Mouse (Mus musculus): ENCODE data around the gene Ccdc77.
"Not testable (repeated sequence)": the region's sequence is repeated elsewhere in the genome, so short reads cannot be mapped to it uniquely, and the experiment has no call there.

The Ccdc77 gene

DNA sequence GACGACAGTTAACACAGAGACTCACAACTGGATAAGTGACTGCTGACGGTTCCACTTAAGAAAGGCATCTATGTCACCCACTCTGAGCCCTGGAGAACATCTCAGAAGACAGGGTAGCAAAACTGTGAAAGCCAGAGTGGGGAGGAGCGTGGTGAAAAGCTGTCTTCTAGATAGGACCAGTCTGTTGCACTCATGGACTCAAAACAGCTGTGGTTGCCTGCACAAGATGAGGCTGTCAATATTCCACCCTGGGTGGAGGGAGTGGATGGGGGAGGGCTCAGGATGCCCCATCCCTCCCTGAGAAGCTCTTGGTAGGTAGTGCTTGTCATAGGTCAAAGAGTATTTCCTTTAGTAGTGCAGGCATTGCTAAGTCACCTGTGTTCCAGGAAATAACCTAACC is 54.4 kb downstream of the Ccdc77 start:
- DNase-seq (ENCODE audit: extremely low spot score), result no peak

DNA sequence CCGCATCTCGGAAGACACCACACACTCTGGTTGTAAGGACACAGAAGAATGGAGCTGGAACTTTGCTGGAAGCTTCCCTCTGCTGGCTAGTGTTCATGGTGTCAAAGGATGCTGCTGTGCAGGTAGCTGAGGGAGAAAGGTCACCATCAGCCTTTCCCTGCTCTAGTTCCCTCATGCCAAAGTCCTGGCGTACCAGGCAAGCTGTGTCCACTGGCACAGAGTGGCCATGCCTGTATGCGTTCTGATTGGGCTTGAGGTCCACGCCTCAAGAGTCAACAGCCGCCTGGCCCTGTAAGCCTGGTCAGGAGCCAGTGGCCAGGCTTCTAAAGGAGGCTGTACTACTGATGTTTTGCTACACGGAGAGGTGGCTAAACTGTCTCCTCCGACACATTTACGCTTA is 54.8 kb downstream of the Ccdc77 start:
- no peak for DNase-seq (ENCODE audit: extremely low spot score)

- DNase-seq (ENCODE audit: extremely low spot score), result no peak
Observed at GRCm38 (mm10) chr6:120306859-120307594, 57.1 kb downstream of the Ccdc77 start.

GRCm38 (mm10) chr6:120302755-120303316 is 61.3 kb downstream of the Ccdc77 start:
- peak; percentile 31 for DNase-seq (ENCODE audit: extremely low spot score)

DNA sequence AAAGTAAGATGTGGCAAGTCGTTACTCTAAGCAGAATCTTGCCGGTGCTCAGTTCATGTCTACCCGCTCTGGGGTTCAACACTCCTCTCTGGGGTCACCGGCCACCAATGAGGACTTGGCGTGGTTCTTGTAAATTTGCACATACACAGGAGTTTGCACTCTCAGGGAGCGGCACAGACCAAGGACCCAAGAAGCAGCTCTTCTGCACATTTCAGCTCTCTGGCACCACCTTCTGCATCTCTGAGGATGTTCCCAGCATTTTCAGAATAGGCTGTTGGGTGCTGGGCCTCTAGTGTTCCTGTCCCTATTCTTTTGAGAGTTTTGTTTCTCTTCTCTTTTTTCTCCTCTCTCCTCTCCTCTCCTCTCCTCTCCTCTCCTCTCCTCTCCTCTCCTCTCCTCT is 63.0 kb downstream of the Ccdc77 start:
- DNase-seq (ENCODE audit: extremely low spot score), result peak; percentile 41

GRCm38 (mm10) chr6:120296589-120296988 is 67.6 kb downstream of the Ccdc77 start:
- not testable (repeated sequence) for DNase-seq (ENCODE audit: extremely low spot score)

DNA sequence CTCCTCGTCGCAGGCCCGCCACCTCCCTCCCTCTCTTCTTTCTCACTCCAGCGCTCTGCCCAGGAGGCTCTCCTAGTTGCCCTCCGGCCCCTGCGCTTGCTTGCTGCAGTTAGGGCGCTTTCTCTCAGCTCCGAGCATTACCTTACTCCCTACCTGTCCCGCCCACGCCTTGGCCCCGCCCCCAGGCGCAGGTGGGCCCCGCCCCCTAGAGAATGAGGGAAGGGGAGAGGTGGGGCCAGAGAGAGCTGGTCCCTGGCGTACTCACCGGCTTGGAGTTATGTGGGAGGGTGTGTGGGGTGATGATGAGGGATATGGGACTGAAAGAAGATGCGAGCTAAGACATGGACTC is 69.4 kb downstream of the Ccdc77 start:
- DNase-seq (ENCODE audit: extremely low spot score), result peak; percentile 51

DNA sequence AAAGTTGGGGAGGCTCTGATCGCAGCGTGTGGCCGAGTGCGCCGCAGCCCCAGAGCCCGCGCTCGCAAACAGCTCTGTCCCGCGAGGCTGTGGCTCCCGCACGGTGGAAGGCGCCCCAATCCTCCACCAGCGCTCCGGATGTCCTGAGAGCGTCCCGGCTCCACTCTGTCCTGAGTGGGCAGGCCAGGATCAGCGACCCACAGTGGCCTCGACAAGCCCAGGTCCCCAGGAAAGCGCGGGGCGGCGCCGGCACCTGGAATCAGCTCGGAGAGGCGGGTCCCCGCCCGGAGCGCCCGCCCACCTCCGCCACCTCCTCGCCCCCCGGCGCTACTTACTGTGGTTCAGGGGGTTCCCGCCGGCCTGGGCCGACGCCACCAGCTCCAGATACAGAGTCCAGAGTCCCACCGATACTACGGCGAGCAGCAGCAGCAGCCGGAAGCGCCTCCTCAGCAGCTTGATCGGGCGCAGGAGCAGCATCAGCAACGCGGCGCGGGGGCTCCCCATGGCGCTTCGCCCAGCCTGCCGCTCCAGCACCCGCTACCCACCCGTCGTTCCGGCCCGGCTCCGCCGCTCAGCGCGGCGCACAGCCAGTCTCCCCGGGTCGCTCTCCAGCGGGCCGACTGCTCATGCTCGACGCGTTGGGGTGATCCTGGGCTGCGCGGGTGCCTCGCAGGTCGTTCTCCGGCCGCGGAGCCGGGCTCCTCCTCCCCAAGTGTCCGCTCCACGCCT is 70.0 kb downstream of the Ccdc77 start, which contains the start of the genes D330020A13Rik and B4galnt3:
TSS of gene D330020A13Rik (plus strand) at position 309 of the 729 bp plus-strand sequence.
TSS of gene B4galnt3 (minus strand) at position 504 of the 729 bp plus-strand sequence.
- DNase-seq (ENCODE audit: extremely low spot score), result peak; percentile 61

DNA sequence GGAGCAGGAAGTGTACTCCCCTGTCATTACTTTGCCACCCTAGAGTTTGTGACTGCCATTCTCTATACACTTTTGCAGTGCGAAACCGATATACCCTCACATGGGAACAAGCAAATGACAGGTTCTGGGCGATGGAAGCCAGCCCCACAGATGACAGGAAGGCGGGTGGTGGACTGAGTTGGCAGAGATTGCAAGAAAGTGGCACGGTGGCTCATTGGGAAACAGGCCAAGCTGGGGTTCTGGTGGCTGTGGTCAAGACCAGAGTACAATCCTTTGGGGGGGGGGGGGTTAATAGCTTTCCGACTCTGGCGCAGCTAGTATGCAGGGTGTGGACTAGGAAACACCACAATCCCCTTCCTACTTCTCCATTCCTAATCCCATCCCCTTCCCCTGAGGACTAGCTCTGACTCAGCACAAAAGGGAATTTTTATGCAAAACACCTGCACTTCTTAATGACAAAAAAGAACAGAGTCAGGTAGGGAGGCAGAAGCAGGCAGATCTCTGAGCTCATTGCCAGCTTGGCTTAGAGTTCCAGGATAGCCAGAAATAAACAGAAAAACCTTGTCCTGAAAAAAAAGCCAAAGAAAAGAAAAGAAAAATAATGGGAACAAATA is 72.7 kb downstream of the Ccdc77 start:
- DNase-seq (ENCODE audit: extremely low spot score), result no peak

DNA sequence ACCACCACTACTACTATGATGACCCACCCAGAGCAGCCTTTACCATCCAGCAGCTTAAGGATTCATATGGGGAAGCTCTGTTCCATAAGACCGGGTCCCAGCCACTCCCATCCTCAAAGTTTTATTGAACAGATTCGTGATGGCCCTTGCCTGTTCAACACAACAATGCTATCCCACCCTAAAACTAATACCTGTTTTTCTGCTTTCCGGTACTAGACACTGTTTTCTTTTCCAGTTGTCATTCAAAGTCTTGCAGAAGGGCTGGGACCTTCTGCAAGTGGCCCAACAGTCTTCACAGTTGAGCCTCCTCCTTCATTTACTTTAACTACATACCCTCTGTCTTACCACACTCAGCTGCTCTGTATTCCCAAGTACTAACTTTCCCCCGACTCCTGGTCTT is 74.7 kb downstream of the Ccdc77 start:
- DNase-seq (ENCODE audit: extremely low spot score), result no peak

DNA sequence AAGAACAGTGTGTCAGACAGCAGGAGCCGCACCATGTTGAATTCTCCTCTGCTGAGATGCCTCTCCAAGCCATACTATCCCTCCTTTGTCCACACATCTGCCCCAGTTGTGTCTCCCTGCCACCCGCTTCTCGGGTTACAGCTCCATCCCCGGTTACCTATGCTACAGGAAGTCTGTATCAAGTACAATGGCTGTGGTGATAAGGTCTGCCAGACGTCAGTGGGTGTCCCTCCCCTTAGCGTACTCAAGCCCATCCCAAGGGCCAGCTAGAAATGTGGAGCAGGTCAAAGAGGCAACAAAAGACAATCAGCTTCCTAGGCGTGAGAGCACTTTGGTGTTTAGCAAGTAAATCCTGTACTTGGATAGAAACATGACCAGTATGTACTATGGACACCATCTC is 75.6 kb downstream of the Ccdc77 start:
- no peak for DNase-seq (ENCODE audit: extremely low spot score)

DNA sequence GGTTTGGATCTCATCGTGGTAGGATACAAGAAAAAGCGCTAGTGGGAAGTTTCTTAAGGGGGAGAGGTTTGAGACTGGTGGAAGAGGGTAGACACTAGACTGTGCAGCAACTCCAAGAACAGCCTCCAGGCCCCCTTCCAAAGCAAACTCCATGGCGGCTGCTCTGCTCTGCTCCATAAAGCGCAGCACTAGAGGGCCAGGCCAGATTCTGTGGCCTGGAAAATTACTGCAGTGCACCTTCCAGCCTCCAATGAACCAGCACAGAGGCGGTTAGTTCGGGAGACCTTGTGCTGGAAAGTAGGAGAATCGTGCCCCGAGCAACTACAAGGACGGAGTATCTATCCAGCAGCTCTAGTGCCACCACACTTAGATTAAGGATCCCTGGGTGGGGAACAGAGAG is 76.9 kb downstream of the Ccdc77 start:
- no peak for DNase-seq (ENCODE audit: extremely low spot score)

GRCm38 (mm10) chr6:120276874-120277449 is 87.2 kb downstream of the Ccdc77 start:
- DNase-seq (ENCODE audit: extremely low spot score), result no peak

DNA sequence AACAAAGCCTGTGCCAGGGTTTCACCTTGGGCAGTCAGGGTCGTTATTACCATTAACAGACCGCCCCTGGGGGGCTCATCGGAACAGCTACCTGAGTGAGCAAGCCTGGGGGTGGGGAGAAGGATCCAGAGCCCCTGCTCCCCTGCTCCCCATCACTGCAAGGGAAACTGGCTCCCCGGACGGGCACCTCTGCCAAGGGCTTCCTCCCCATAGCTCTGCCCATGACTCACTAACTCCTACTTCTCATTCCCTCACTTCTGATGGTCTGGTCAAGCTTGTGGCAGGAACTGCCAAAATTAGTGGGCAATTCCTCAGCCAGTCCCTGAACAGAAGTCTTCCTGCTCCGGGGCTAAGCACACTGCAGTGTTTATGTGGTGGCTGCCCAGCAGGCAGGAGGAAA is 88.9 kb downstream of the Ccdc77 start:
- no peak for DNase-seq (ENCODE audit: extremely low spot score)

- DNase-seq (ENCODE audit: extremely low spot score), result no peak
Observed at GRCm38 (mm10) chr6:120274887-120275286, 89.3 kb downstream of the Ccdc77 start.
